Mouse (Mus musculus) ovary, postnatal 10 days (tissue): ENCODE measurements around the gene Sema5a.

Source experiments
- DNase-seq: peaks from one replicate; pipeline ENCODE4 v3.0.0; 2022; ENCODE audit warnings: low spot score

Gene Sema5a

GRCm38 (mm10) chr15:32437654-32438053, 193.0 kb downstream of the Sema5a start:
- peak; percentile 30 for DNase-seq

- DNase-seq: no peak
Measured at GRCm38 (mm10) chr15:32442745-32443144, 198.1 kb downstream of the Sema5a start.

- no peak for DNase-seq
Measured at GRCm38 (mm10) chr15:32447558-32448349, 203.1 kb downstream of the Sema5a start.

- no peak for DNase-seq
Measured at GRCm38 (mm10) chr15:32459046-32459445, 214.4 kb downstream of the Sema5a start.

- DNase-seq: no peak
Measured at GRCm38 (mm10) chr15:32460238-32460637, 215.6 kb downstream of the Sema5a start.

GRCm38 (mm10) chr15:32471480-32472050, 227.0 kb downstream of the Sema5a start:
- DNase-seq: no peak

GRCm38 (mm10) chr15:32480747-32481146, 236.1 kb downstream of the Sema5a start:
- DNase-seq: no peak

- DNase-seq: no peak
Measured at GRCm38 (mm10) chr15:32485064-32485964, 240.7 kb downstream of the Sema5a start.

- no peak for DNase-seq
Measured at GRCm38 (mm10) chr15:32487968-32488367, 243.4 kb downstream of the Sema5a start.

- no peak for DNase-seq
Measured at GRCm38 (mm10) chr15:32494219-32494618, 249.6 kb downstream of the Sema5a start.

- no peak for DNase-seq
Measured at GRCm38 (mm10) chr15:32494899-32495298, 250.3 kb downstream of the Sema5a start.

- no peak for DNase-seq
Measured at GRCm38 (mm10) chr15:32496880-32497279, 252.3 kb downstream of the Sema5a start.

GRCm38 (mm10) chr15:32505941-32506340, 261.3 kb downstream of the Sema5a start:
- no peak for DNase-seq

GRCm38 (mm10) chr15:32508282-32508681, 263.7 kb downstream of the Sema5a start:
- DNase-seq: no peak

- DNase-seq: no peak
Measured at GRCm38 (mm10) chr15:32514877-32515276, 270.3 kb downstream of the Sema5a start.

GRCm38 (mm10) chr15:32517954-32518353, 273.3 kb downstream of the Sema5a start:
- no peak for DNase-seq

- DNase-seq: no peak
Measured at GRCm38 (mm10) chr15:32532539-32532938, 287.9 kb downstream of the Sema5a start.

- no peak for DNase-seq
Measured at GRCm38 (mm10) chr15:32533541-32534080, 289.0 kb downstream of the Sema5a start.

- DNase-seq: no peak
Measured at GRCm38 (mm10) chr15:32536755-32537503, 292.3 kb downstream of the Sema5a start.

GRCm38 (mm10) chr15:32537504-32537792, 292.8 kb downstream of the Sema5a start:
- no peak for DNase-seq

GRCm38 (mm10) chr15:32538092-32538491, 293.5 kb downstream of the Sema5a start:
- DNase-seq: no peak

GRCm38 (mm10) chr15:32542746-32543145, 298.1 kb downstream of the Sema5a start:
- no peak for DNase-seq
